Mouse (Mus musculus) lung, embryonic 16.5 days (tissue): ENCODE results near the gene Itga9. TPM values are rescaled to one million over a fixed set of nuclear protein-coding genes. Genes with fewer than 3 reads are reported as not detected.

Source experiments
- ATAC-seq: fragments of 200-750 bp; cut with Nextera tagmentation; 2 replicates; pipeline ENCODE4 v1.8.0; 2017; ENCODE audit warnings: low read depth, mild to moderate bottlenecking, moderate library complexity
- H3K27ac ChIP-seq: fragments of 300-500 bp; sonication (generic); 2 replicates; pipeline ENCODE4 v1.5.1; 2014; ENCODE audit warnings: mild to moderate bottlenecking, control low read depth, low read length
- H3K27me3 ChIP-seq: fragments of 300-500 bp; sonication (generic); 2 replicates; pipeline ENCODE4 v1.6.1; 2014; ENCODE audit warnings: low read depth, low read length, mixed read lengths; ENCODE audit not compliant: control insufficient read depth, insufficient read depth
- H3K36me3 ChIP-seq: fragments of 300-500 bp; sonication (generic); 2 replicates; pipeline ENCODE4 v1.6.1; 2014; ENCODE audit warnings: low read length; ENCODE audit not compliant: control insufficient read depth, insufficient read depth
- H3K4me1 ChIP-seq: fragments of 300-500 bp; sonication (generic); replicated peaks from 2 replicates; pipeline ENCODE4 v1.6.1; 2014; ENCODE audit warnings: low read length, mixed read lengths; ENCODE audit not compliant: control insufficient read depth, insufficient read depth
- H3K4me2 ChIP-seq: fragments of 300-500 bp; sonication (generic); 2 replicates; pipeline ENCODE4 v1.6.1; 2014; ENCODE audit warnings: low read depth, low read length, control low read depth
- H3K4me3 ChIP-seq: fragments of 300-500 bp; sonication (generic); 2 replicates; pipeline ENCODE4 v1.5.1; 2014; ENCODE audit warnings: mild to moderate bottlenecking, low read length, control low read depth
- H3K9ac ChIP-seq: fragments of 300-500 bp; sonication (generic); 2 replicates; pipeline ENCODE4 v1.6.1; 2014; ENCODE audit warnings: low read length, control low read depth
- H3K9me3 ChIP-seq: fragments of 300-500 bp; sonication (generic); 2 replicates; pipeline ENCODE4 v1.6.1; 2016; ENCODE audit warnings: low read length; ENCODE audit not compliant: control insufficient read depth
- WGBS: fragments of 180-500 bp; shearing (Covaris S2); extraction: QIAGEN DNeasy Blood & Tissue Kit; methylation state at CpG from one replicate; pipeline ENCODE4 v1.1.7; 2014; 5-methylcytosine and 5-hydroxymethylcytosine counted together
- polyA plus RNA-seq: library from polyadenylated mRNA; unstranded; fragments of >200 nt; fragmentation: Nextera tagmentation; extraction: Ambion mirVana; gene quantifications from 2 replicates; pipeline ENCODE4 v1.2.1, GENCODE M21; 2015

Gene Itga9
- polyA plus RNA-seq, 1 experiment from 2014 or later = 6.0 TPM

GRCm38 (mm10) chr9:118580371-118580770, 26.1 kb upstream of the Itga9 start:
- Histone ChIP-seq H3K4me1 (no peaks in the 10 kb centered on the region), H3K27ac (no peak overlapping the region), H3K36me3 (peaks cover 10% of the 10 kb centered on the region), H3K27me3 (no peaks in the 10 kb centered on the region), H3K9me3 (no peaks in the 10 kb centered on the region), H3K4me3 (no peak overlapping the region), H3K9ac (no peak overlapping the region), H3K4me2 (no peak overlapping the region)
- WGBS = 66% methylated on average over 6 of the region's 6 CpGs
- ATAC-seq = no peak

GRCm38 (mm10) chr9:118582757-118583156, 23.7 kb upstream of the Itga9 start:
- H3K27ac ChIP-seq = no peak overlapping the region
- no peaks in the 10 kb centered on the region for H3K9me3 ChIP-seq
- H3K4me2 ChIP-seq = no peak overlapping the region
- no peaks in the 10 kb centered on the region for H3K4me1 ChIP-seq
- no peak overlapping the region for H3K9ac ChIP-seq
- H3K27me3 ChIP-seq = no peaks in the 10 kb centered on the region
- ATAC-seq = peak; percentile 54
- 55% methylated on average over 6 of the region's 6 CpGs for WGBS
- H3K4me3 ChIP-seq = no peak overlapping the region
- peaks cover 5% of the 10 kb centered on the region for H3K36me3 ChIP-seq

GRCm38 (mm10) chr9:118584838-118585237, 21.7 kb upstream of the Itga9 start:
- H3K36me3 ChIP-seq = peaks cover 2% of the 10 kb centered on the region
- no peaks in the 10 kb centered on the region for H3K9me3 ChIP-seq
- no peak overlapping the region for H3K9ac ChIP-seq
- H3K27ac ChIP-seq = no peak overlapping the region
- H3K4me2 ChIP-seq = no peak overlapping the region
- ATAC-seq = no peak
- H3K4me1 ChIP-seq = no peaks in the 10 kb centered on the region
- H3K4me3 ChIP-seq = no peak overlapping the region
- no peaks in the 10 kb centered on the region for H3K27me3 ChIP-seq
- 73% methylated on average over 1 of the region's 1 CpGs for WGBS

GRCm38 (mm10) chr9:118585998-118586397, 20.5 kb upstream of the Itga9 start:
- H3K4me1 ChIP-seq = no peaks in the 10 kb centered on the region
- WGBS = 55% methylated on average over 6 of the region's 6 CpGs
- H3K9me3 ChIP-seq = no peaks in the 10 kb centered on the region
- H3K27ac ChIP-seq = no peak overlapping the region
- H3K4me2 ChIP-seq = no peak overlapping the region
- H3K4me3 ChIP-seq = no peak overlapping the region
- no peak overlapping the region for H3K9ac ChIP-seq
- H3K36me3 ChIP-seq = peaks cover 2% of the 10 kb centered on the region
- no peak for ATAC-seq
- H3K27me3 ChIP-seq = no peaks in the 10 kb centered on the region

- Histone ChIP-seq H3K9me3 (no peaks in the 10 kb centered on the region), H3K4me3 (no peak overlapping the region), H3K4me2 (no peak overlapping the region), H3K27ac (no peak overlapping the region), H3K9ac (no peak overlapping the region), H3K4me1 (no peaks in the 10 kb centered on the region), H3K27me3 (no peaks in the 10 kb centered on the region), H3K36me3 (no peaks in the 10 kb centered on the region; the same call in 1 of the 2 replicates)
- WGBS = 57% methylated on average over 4 of the region's 4 CpGs
- ATAC-seq = no peak
Observed at GRCm38 (mm10) chr9:118587115-118587514, 19.4 kb upstream of the Itga9 start.

- Histone ChIP-seq H3K4me3 (no peak overlapping the region), H3K27me3 (no peaks in the 10 kb centered on the region), H3K9ac (no peak overlapping the region), H3K9me3 (no peaks in the 10 kb centered on the region), H3K4me2 (no peak overlapping the region), H3K4me1 (0 out of 2 replicates have a peak, but pooled peaks cover 3% of the 10 kb centered on the region), H3K27ac (no peak overlapping the region), H3K36me3 (no peaks in the 10 kb centered on the region; the same call in 1 of the 2 replicates)
- 31% methylated on average over 2 of the region's 3 CpGs for WGBS
- no peak for ATAC-seq
Observed at GRCm38 (mm10) chr9:118589249-118589648, 17.2 kb upstream of the Itga9 start.

GRCm38 (mm10) chr9:118590230-118590629, 16.3 kb upstream of the Itga9 start:
- 59% methylated on average over 7 of the region's 7 CpGs for whole genome bisulfite sequencing
- Histone ChIP-seq H3K9ac (no peak overlapping the region), H3K4me3 (no peak overlapping the region), H3K4me2 (no peak overlapping the region), H3K27me3 (no peaks in the 10 kb centered on the region), H3K4me1 (0 out of 2 replicates have a peak, but pooled peaks cover 3% of the 10 kb centered on the region), H3K9me3 (no peaks in the 10 kb centered on the region), H3K36me3 (no peaks in the 10 kb centered on the region), H3K27ac (no peak overlapping the region)
- ATAC-seq = peak; percentile 30; the same call in 1 of the 2 replicates

- Histone ChIP-seq H3K9ac (no peak overlapping the region), H3K4me1 (0 out of 2 replicates have a peak, but pooled peaks cover 3% of the 10 kb centered on the region), H3K4me3 (no peak overlapping the region), H3K36me3 (no peaks in the 10 kb centered on the region), H3K27ac (no peak overlapping the region), H3K27me3 (no peaks in the 10 kb centered on the region), H3K4me2 (no peak overlapping the region), H3K9me3 (no peaks in the 10 kb centered on the region)
- WGBS = 73% methylated on average over 6 of the region's 6 CpGs
- no peak for ATAC-seq
Observed at GRCm38 (mm10) chr9:118591633-118592032, 14.9 kb upstream of the Itga9 start.

GRCm38 (mm10) chr9:118592585-118593249, 13.8 kb upstream of the Itga9 start:
- no peak overlapping the region for H3K9ac ChIP-seq
- no peaks in the 10 kb centered on the region for H3K27me3 ChIP-seq
- H3K4me2 ChIP-seq = no peak overlapping the region
- no peaks in the 10 kb centered on the region for H3K9me3 ChIP-seq
- no peak overlapping the region for H3K4me3 ChIP-seq
- H3K27ac ChIP-seq = no peak overlapping the region
- H3K36me3 ChIP-seq = no peaks in the 10 kb centered on the region
- WGBS = 35% methylated on average over 13 of the region's 13 CpGs
- 0 out of 2 replicates have a peak, but pooled peaks cover 3% of the 10 kb centered on the region for H3K4me1 ChIP-seq
- peak; percentile 68; the same call in 1 of the 2 replicates for ATAC-seq
